Mouse (Mus musculus) mouse trophoblast stem cell (cell line): Measurements from ENCODE around the gene Spin2-ps6.
"Not testable (repeated sequence)": the region's sequence is repeated elsewhere in the genome, so short reads cannot be mapped to it uniquely, and the experiment has no call there.

Source experiments
- in situ Hi-C, 2 experiments: fragments of 300-500 bp; cut with MseI, MboI; formaldehyde crosslinking; loops; 2 replicates in 1 of 2; 3 replicates in 1 of 2; pipeline ENCODE4 v1.15.1; 2025

Spin2-ps6 gene

DNA sequence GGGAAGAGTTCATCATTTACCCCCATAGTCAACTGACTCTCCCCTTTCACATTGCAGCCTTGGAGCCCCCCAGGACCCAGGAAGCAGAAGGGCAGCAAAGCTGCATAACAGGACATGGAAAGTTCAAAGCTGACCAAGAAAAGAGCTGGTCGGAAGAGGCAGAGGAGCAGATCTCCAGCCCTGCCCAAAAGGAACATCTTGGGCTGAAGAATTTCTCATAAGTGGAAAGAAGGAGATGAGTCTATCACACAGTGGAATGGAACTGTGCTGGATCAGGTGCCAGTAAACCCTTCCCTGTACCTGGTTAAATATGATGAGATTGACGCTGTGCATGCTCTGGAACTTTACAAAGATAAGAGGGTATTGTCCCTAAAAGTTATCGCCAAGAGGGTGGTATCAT lies at the start of gene Spin2-ps6:
Gene Spin2-ps6, plus strand, starts transcription at position 301 of the 400 bp plus-strand sequence.
- in situ Hi-C loops, result not testable (repeated sequence)
